Mouse (Mus musculus): Measurements from ENCODE around the gene Hs3st2.

DNA sequence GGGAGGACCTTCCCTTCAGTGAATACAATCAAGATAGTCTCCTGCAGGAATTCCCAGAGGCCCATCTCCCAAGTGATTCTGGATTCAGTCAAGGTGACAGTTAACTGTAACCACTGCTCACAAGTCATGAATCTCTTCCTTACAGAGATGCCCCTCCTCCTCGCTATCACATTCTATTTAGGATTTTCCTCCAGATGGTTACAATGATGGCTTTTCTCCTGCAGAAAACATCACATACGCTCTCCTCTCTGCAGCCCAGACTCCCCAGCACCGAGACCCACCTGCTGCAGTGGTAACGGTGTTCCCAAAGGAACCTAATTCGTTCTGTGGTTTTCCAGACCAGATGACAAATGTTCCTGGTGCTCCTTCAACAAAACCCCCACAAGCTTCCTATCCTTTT is 49.5 kb downstream of the Hs3st2 start:
- TF ChIP-seq MAFK (IDR thresholded peaks at IDR 0.05; ENCODE audit: insufficient read depth, low read depth, low read length) (no peak), HCFC1 (IDR thresholded peaks at IDR 0.05; ENCODE audit: borderline replicate concordance, insufficient read depth, low read length) (no peak), ZC3H11A (IDR thresholded peaks at IDR 0.05; ENCODE audit: borderline replicate concordance, low read depth, low read length) (no peak)
